Mouse (Mus musculus): ENCODE data around the gene AI597479. TPM values are rescaled to one million over a fixed set of nuclear protein-coding genes. Genes with fewer than 3 reads are reported as not detected.

Gene AI597479
- polyA plus RNA-seq, 1 experiment, result 32.3 TPM

DNA sequence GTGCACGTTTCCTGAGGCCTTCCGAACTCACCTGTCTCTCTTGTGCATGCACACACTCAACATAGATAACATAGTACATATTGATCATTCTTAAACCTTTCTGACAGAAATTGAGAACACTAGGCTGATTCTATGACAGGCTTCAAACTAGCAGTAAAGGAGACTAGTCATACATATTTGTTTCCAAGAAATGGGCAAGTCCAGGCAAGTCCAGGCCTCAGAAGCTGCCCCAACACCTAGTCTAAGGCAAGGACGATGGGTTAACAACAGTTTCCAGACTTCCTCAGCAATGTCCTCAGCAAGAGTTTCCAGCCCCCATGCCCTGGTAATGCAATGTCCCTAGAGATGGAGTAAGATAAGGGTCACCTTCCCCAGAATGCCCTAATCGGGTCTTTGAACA lies 45.3 kb downstream of the AI597479 start:
- no peak for DNase-seq (ENCODE audit: low read depth)
- TF ChIP-seq POLR2A (IDR thresholded peaks at IDR 0.05; ENCODE audit: borderline replicate concordance, extremely low read depth, insufficient read depth, insufficient read length, poor library complexity, severe bottlenecking) (no peak), CTCF (IDR thresholded peaks at IDR 0.05; ENCODE audit: borderline replicate concordance, extremely low read depth, insufficient read depth, insufficient read length) (no peak)

DNA sequence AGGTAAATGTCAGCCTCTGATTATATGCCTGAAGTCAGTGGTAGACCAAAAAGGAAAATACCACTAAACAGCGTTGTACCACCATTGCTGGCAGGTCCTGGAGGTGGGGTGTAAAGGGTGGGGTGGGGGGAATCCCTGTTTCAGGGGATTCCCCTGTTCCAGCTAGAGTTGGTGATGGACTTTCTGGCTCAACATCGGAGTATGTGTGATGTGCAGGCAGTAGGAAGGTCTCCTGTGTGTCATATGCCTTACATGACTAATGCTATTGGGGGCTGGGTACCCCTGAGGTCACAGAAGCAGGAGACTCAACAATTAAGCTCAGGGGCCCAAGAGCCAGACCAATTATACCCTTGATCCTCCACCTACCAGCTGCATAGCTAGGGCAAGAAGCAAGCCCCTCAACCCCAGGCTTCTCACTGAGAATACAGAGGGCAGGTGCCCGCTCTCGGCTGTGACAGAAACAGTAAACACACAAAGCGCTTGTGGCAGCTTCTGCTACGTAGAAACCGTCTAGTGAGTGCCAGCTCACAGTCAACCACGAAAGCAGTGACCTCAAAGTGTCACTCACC lies 45.9 kb downstream of the AI597479 start:
- no peak for DNase-seq (ENCODE audit: low read depth)
- TF ChIP-seq POLR2A (IDR thresholded peaks at IDR 0.05; ENCODE audit: borderline replicate concordance, extremely low read depth, insufficient read depth, insufficient read length, poor library complexity, severe bottlenecking), result no peak
- no peak for TF ChIP-seq CTCF (IDR thresholded peaks at IDR 0.05; ENCODE audit: borderline replicate concordance, extremely low read depth, insufficient read depth, insufficient read length)

DNA sequence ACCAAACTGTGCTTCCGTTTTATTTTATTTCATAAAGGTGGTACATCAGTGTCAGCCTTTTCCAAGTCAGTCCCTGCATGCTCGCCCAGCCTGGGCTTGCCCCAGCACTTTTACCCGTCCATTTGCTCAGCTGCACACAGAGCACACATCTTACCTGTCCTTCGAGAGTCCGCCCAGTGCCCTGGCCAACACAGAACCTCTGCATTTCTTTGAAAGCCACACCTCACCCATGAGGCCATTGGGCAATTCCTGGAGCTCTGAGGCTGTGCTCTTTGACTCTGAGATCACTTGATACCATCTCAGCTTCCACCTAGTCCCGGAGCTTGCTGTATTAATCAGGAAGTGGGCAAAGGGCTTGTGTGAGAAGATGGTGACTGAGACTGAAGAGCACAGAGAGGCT lies 46.9 kb downstream of the AI597479 start:
- TF ChIP-seq POLR2A (IDR thresholded peaks at IDR 0.05; ENCODE audit: borderline replicate concordance, extremely low read depth, insufficient read depth, insufficient read length, poor library complexity, severe bottlenecking) (no peak), CTCF (IDR thresholded peaks at IDR 0.05; ENCODE audit: borderline replicate concordance, extremely low read depth, insufficient read depth, insufficient read length) (no peak)
- no peak for DNase-seq (ENCODE audit: low read depth)

DNA sequence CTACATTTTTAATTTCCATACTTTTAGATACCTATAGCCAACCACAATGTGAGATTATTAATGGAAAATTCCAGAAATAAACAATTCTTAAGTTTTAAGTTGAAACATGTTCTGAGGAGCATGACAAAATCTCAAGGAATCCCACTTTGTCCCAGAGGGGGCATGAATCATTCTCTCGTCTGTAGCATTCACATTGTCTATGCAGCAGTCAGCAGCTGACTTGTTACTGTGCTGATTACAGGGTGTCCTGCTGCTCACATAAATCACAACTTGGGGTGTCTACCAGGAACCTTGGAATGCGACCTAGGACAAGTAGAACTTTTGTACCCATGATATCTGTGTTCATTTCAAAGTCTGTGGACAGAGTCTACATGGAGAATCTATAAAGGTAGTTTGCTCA lies 49.0 kb downstream of the AI597479 start:
- no peak for TF ChIP-seq CTCF (IDR thresholded peaks at IDR 0.05; ENCODE audit: borderline replicate concordance, extremely low read depth, insufficient read depth, insufficient read length)
- TF ChIP-seq POLR2A (IDR thresholded peaks at IDR 0.05; ENCODE audit: borderline replicate concordance, extremely low read depth, insufficient read depth, insufficient read length, poor library complexity, severe bottlenecking), result no peak
- no peak for DNase-seq (ENCODE audit: low read depth)

DNA sequence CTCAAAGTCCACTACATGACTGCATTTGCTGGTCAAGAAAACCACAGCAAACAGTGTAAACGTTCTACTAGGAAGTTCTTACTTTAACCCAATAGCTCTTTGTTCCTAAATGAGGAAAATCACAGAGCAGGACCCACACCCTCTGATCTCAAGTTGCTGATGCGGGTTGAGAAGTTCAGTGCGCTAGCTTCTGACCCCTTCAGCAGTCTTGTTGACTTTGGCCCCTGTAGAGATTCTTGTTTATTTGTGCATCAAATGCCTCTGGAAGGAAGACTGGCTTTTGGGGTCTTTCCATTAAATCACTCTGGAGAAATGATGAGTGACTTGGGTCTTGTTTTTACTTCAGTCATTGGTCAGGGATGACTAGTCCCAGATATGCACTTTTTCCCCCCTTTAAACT lies 51.7 kb downstream of the AI597479 start:
- TF ChIP-seq CTCF (IDR thresholded peaks at IDR 0.05; ENCODE audit: borderline replicate concordance, extremely low read depth, insufficient read depth, insufficient read length), result no peak
- no peak for TF ChIP-seq POLR2A (IDR thresholded peaks at IDR 0.05; ENCODE audit: borderline replicate concordance, extremely low read depth, insufficient read depth, insufficient read length, poor library complexity, severe bottlenecking)
- DNase-seq (ENCODE audit: low read depth), result peak; percentile 32

DNA sequence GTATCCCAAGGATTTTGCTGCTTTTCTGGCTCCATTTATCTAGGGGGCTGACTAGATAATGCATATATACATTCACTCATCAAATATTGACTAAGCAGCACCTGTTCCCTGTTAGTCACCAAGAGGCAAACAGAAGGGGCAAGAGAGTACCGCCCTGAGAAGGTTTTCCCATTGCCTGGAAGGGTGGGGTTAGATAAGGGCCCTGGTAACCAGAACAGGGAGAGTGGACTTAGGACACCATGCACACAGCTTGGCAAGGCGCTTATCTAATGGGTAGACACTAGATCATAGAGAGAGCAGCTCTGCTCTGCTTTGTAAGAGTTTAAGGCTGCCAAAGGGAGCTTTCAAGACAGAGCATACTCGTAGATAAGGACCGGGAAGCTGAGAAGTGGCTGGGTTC lies 54.1 kb downstream of the AI597479 start:
- no peak for DNase-seq (ENCODE audit: low read depth)

DNA sequence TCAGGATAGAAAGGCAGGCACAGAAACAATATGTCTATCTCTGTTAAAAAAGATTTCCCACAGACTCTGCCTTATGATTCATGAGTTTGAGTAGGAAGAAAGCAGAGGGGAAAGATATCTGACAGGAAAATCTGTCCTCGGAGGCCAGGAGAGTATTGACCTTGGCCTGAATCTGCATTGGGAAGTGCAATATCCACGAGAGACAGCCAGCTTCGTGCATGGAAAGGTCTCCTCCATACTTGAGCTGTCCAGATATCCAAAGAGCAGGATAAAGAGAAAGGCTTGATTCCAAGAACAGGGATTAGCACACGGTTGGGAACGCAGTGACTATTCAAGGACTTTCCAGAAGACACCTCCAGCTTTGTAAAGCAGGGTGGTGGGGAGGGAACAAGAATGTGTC lies 55.0 kb downstream of the AI597479 start:
- TF ChIP-seq CTCF (IDR thresholded peaks at IDR 0.05; ENCODE audit: borderline replicate concordance, extremely low read depth, insufficient read depth, insufficient read length), result no peak
- DNase-seq (ENCODE audit: low read depth), result no peak

More for the DNA sequence above, 54.1 kb downstream of the AI597479 start:
- TF ChIP-seq CTCF (IDR thresholded peaks at IDR 0.05; ENCODE audit: borderline replicate concordance, extremely low read depth, insufficient read depth, insufficient read length) (no peak), POLR2A (IDR thresholded peaks at IDR 0.05; ENCODE audit: borderline replicate concordance, extremely low read depth, insufficient read depth, insufficient read length, poor library complexity, severe bottlenecking) (no peak)

DNA sequence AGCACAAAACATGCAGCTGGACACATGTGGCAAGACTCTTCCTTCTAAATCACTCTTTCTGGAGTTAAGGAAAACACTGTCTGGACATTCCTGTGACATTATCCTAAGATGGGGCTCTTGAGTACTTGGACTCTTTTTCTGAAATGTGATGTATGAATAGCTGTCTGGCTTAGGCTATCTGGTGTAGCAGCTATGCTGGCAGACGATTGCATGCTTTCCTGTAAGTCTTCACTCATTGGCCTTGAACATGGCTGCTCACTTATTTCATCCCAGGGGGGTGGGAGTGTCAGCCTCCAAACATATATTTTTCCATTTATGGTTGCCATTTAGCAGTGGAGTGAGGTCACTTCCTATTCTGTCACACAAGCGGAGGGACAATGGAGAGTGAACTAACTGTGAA lies 56.0 kb downstream of the AI597479 start:
- no peak for TF ChIP-seq CTCF (IDR thresholded peaks at IDR 0.05; ENCODE audit: borderline replicate concordance, extremely low read depth, insufficient read depth, insufficient read length)
- TF ChIP-seq POLR2A (IDR thresholded peaks at IDR 0.05; ENCODE audit: borderline replicate concordance, extremely low read depth, insufficient read depth, insufficient read length, poor library complexity, severe bottlenecking), result no peak
- DNase-seq (ENCODE audit: low read depth), result no peak

DNA sequence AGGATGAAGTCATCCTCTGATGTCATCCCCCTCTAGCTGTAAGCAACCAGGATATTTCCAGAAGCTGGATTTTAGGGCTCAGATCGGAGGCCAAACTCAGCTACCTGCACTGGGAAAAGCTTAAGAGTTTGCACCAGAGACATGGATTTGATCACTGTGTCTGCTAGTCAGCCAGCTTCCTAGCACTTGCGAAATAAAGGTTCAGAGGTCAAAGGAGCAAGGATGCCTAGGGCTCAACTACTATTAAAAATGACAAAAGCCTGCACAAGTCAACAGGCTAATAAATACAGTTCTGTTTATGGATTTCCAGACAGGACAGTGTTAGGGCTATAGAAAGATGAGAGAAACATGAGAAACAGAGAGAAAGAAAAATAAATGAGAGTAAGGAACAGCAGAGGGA lies 59.4 kb downstream of the AI597479 start:
- TF ChIP-seq POLR2A (IDR thresholded peaks at IDR 0.05; ENCODE audit: borderline replicate concordance, extremely low read depth, insufficient read depth, insufficient read length, poor library complexity, severe bottlenecking) (no peak), CTCF (IDR thresholded peaks at IDR 0.05; ENCODE audit: borderline replicate concordance, extremely low read depth, insufficient read depth, insufficient read length) (no peak)

DNA sequence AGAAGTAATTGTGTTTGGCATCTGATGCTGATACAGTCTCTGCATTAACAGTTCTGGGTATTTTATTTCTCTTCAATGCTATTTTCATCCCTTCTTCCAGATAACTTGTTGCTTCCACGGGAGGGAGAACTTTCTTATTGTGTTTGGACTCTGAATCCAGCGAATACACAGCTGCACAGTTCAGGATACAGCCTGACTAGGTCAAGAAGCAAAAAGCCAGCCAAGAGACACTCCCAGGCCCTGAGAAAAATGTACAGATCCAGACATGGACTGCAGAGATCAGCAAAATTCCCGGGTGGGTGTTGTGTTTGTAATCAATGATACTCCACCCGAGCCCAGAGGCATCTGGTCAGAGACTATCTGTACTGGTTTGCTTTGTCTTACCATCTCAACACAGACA lies 60.9 kb downstream of the AI597479 start:
- TF ChIP-seq POLR2A (IDR thresholded peaks at IDR 0.05; ENCODE audit: borderline replicate concordance, extremely low read depth, insufficient read depth, insufficient read length, poor library complexity, severe bottlenecking) (no peak), CTCF (IDR thresholded peaks at IDR 0.05; ENCODE audit: borderline replicate concordance, extremely low read depth, insufficient read depth, insufficient read length) (no peak)

More for the DNA sequence above, 59.4 kb downstream of the AI597479 start:
- no peak for DNase-seq (ENCODE audit: low read depth)

DNA sequence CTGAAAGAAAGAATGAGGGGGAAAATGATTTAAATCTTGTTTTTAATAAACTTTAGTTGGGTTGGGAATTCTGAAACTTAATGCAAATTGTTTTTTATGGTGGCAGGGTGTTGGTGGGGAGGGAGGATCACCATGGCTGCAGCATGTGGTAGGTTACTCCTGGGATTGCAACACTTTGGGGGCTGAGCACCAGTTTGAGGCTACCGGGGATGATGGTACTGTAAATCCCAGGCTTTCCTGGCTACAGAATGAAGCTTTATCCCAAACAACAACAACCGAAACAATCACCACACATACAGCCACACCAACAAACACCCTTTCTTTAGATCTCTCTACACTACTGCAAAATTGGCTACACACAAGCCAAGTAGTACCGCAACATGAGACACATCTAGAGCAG lies 63.9 kb downstream of the AI597479 start:
- DNase-seq (ENCODE audit: low read depth), result no peak
- TF ChIP-seq POLR2A (IDR thresholded peaks at IDR 0.05; ENCODE audit: borderline replicate concordance, extremely low read depth, insufficient read depth, insufficient read length, poor library complexity, severe bottlenecking), result no peak
- no peak for TF ChIP-seq CTCF (IDR thresholded peaks at IDR 0.05; ENCODE audit: borderline replicate concordance, extremely low read depth, insufficient read depth, insufficient read length)

More for the DNA sequence above, 60.9 kb downstream of the AI597479 start:
- DNase-seq (ENCODE audit: low read depth), result no peak

DNA sequence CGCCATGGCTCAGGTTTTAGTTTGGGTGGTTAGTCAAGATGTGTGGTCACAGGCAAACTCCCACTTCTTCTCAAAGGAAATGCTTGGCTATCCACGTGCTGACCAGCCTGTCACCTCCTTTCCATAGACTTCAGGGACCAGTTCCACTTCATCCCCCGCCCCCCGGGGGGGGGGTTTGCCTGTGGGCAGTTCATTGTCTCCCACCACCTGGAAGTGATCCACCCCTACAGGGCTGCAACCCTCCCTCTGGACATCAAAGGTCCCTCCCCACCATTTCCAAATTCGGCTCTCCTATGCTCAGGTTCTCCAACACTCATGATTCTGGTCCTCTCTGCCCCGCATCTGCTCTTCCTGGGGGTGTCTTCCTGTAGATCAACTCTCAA lies 64.6 kb downstream of the AI597479 start:
- no peak for DNase-seq (ENCODE audit: low read depth)
- TF ChIP-seq CTCF (IDR thresholded peaks at IDR 0.05; ENCODE audit: borderline replicate concordance, extremely low read depth, insufficient read depth, insufficient read length), result no peak
- no peak for TF ChIP-seq POLR2A (IDR thresholded peaks at IDR 0.05; ENCODE audit: borderline replicate concordance, extremely low read depth, insufficient read depth, insufficient read length, poor library complexity, severe bottlenecking)

All from brain, embryonic 14.5 days (tissue).